Mouse (Mus musculus): ENCODE measurements around the gene Rxfp4.

Gene Rxfp4

DNA sequence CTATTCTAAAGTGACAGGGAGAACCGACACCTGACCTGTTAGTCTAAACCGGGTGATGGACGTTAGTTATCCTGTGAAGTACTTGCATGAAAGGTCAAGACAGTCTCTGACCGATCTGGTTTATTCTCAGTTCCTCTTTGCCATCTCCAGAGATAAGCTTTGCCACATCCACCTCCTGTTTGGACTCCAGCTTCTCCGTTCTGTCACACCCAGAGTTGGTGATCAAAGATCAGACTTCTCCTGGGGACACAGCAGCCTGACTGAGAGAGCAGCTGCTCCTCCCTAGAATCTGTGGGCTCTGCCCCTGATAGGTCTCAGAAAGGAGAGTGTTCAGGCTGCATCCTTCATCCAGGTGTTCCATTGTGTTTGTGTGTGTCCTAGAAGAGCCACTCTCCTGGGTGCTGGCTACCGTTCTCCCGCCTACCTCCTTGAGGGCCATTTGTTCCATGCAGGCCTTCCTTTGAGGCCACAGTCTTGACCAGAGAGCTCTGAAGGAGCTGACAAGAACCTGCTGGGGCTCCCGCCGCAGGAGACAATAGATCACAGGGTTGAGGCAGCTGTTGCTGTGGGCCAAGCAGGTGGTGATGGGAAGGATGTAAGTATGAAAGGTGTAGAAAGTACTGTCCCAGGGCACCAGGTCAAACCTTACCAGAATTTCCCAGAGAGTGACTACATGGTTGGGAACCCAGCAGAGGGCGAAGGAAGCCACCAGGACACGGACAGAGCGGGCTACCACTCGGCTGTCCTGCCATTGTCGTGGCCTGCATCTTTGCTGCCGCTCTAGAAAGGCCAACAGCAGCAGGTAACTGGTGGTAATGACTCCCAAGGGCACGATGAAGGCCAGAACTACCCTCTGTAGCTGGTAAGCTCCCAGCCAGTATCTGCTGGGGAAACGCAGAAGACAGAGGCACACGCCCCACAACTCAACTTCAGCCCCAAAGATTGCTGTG is 998 bp downstream of the Rxfp4 start:
- DNase-seq (ENCODE audit: low spot score), result no peak

DNA sequence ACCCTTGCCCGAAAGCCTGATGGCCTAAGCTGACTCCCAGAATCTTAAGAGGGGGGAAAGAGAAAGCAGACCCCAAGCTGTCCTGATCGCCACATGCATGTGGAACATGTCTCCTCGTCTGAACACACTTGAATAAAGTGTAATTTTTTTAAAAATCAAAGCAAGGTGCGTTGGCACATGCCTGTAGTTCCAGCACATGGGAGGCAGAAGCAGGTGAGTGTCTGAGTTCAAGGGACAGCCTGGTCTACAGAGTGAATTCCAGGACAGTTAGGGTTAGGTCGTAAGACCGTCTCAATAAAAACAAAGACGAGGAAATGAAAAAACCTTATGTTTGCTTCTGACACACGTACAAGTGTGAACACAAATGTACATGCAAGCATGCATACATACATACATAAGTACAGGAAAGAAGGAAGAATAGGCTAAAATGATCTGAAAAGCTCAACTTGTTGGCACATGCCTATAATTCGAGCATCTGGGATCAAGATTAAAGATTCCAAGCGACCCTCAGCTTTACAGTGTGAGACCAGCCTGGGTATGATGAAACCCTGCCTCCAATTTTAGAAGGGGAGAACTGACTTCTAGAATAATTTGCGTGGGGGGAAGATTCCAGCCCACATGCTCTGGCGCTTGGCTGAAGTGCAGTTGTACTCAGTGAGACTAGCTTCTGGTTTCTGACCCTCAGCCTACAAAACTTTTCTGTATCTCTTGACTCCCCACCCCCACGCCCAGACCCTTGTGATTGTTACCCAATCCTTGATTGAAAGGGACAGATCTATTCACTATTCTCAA is 2.0 kb downstream of the Rxfp4 start:
- DNase-seq (ENCODE audit: low spot score), result no peak

DNA sequence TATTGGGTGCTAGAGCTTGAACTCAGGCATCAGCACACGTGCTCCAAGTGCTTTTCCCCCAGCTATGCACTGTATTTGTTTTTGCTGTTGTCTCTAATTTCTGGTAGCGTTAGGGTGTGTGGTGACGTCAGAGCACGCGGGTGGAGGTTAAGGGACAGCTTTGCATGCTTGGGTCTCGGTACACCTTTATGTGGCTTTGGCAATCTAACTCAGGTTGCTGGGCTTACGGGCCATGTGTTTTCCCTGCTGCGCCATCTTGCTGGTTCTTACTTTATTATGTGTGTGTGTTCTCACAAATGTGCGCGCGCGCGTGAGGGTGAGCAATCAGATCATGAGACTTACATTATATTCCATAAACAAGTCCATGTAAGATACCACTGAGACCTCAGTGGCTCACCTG is 3.0 kb downstream of the Rxfp4 start:
- DNase-seq (ENCODE audit: low spot score), result no peak

DNA sequence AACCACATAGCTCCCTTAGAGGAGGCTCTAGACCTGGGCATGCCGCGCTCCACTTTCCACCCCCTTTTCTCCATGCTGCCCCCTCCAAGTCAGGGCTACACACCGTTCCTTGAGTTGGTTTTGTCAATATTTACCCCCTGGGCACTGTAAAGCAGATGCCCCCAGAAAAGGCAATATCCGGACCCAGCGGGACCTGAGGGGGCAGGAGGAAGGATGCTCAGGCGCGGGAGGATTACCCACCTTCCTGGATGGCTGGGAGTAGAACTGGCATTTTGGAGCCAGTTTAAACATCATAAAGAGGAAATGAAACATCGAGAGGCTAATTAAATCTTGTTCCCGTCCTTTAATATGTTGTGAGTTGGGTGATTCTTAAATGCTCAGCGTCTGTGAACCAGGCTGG is 3.8 kb downstream of the Rxfp4 start:
- DNase-seq (ENCODE audit: low spot score), result no peak

DNA sequence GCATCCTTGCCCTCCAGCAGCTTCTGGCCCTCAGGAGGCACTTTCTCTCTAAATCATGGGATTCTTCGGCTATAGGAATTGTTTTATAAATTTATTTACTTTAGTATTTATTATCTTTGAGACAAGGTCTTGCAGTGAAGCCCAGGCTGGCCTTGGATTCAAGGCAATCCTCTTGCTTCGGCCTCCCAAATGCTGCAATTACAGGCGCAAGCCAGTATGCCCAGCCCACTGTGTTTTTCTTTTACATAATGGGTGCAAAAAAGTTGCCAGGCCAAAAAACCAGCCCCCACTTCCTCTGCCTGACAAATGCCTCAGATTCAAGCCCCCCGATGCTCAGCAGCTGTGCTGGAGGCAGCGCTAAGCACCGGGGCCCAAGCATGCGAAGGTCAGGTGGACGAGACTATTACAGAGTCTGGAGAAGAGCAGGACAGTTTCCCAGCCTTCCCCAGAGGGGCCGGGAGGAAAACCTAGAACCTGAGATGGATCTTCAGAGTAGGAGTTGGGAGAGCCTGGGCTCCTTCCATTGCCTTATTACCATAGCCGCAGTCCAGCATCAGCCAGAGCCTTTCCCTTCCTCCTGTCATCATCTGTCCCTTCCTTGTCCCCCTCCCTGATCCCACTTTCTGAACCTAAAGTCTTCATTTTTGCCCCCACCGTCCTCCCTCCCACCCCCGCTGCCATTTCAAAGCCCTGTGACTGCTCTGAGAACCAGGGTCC is 4.3 kb downstream of the Rxfp4 start:
- no peak for DNase-seq (ENCODE audit: low spot score)

DNA sequence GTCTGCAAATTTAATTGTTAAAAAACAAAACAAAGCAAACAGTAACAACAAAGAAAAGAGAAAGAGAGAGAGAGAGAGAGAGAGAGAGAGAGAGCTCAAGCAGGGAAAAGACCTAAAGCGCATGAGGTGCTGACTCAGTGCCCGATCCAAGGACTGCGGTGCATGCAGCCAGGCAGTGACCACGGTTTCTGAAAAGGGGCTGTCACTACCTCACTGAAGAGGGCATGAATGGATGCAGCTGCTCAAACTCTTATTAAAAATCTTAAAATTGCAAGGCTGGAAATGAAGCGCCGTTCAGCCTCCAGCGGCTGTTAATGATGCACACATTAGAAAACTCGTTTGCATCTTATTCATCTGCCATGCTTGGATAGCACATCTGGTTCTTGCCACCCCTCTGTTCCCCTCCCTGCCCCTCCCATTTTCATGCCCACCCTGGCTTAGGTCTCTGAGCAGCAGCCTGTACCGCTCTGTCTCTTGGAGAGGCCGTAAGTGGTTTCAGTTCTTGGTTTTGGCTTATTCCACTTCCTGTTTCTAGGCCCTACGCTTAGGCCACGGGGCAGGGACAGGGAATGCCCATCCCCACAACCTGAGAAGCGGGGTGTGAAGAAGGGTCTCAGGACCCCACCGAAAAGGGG is 5.0 kb downstream of the Rxfp4 start:
- DNase-seq (ENCODE audit: low spot score), result no peak

DNA sequence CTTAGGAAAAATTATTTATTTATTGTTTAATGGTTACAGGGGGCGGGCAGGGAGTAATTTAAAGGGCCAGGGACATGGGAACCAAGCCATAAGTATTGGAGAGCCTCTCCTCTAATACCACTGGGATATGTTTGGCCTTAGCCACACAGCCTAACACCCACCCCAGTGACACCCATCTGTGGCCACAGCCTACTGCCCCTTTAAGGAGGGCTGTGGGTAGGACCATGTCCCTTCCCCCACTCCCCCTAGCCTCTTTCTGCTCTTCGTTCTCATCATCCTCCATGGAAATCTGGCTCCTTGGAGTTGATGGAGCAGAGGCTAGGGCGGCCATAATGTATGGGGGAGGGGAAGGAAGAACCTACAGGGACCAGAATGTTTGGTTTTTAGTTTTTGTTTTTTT is 5.9 kb downstream of the Rxfp4 start:
- no peak for DNase-seq (ENCODE audit: low spot score)

DNA sequence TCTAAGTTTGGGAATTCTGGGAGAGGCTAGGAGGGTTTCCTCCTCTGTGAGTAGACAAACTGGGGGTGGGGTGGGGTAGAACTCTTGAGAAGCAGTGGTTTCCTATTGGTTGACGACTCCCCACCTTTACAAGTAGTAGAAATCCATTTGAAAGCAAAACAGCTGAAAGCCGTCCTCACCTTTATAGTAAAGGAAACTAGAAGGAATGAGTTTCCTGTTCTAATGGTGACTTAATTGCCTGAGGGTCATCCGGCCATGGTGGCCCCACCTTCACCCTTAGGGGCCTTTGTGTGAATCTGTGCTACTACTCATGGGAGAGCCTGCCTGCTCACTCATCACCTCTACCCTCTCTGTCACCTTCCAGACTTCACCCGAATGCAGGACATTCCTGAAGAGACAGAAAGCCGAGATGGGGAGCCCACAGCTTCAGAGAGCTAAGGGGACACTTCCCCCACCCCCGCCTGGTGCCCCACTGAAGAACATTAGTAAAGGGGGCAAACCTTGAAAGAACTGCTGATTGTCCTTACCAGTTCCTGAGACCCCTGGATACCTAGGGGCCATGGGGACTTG is 6.4 kb downstream of the Rxfp4 start:
- no peak for DNase-seq (ENCODE audit: low spot score)

DNA sequence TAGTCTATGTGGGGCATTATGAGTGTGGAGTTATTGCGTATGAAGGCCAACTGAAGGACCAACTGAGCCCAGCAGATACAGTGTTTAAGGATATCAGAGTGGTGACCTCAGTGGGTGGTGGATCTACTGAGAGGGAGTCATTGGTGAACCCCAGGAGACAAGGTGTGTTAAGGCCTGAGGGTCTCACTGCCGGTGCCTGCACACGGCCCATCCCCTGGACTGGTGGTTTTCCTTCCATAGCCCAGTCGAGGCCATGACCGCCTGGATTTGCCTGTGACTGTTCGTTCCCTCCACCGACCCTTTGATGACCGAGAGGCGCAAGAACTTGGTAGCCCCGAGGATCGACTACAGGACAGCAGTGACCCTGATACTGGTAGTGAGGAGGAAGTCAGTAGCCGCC is 7.0 kb downstream of the Rxfp4 start:
- no peak for DNase-seq (ENCODE audit: low spot score)

DNA sequence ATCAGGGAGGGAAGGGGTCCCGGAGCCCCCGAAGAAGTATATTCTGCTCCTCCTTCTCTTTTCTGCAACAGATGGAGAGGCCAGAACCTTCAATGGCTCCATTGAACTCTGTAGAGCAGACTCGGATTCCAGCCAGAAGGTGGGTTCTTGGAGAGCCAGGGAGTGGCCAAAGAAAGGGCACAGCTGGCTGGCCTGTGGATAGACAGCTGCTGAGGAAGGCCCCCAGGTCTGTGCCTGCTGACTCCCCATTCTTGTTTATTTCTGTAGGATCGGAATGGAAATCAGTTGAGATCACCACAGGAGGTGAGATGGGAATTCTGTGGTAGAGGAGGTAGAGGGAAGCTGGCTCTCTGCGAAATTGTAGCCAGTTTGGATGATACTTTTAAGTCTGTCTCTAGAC is 9.9 kb downstream of the Rxfp4 start:
- no peak for DNase-seq (ENCODE audit: low spot score)

DNA sequence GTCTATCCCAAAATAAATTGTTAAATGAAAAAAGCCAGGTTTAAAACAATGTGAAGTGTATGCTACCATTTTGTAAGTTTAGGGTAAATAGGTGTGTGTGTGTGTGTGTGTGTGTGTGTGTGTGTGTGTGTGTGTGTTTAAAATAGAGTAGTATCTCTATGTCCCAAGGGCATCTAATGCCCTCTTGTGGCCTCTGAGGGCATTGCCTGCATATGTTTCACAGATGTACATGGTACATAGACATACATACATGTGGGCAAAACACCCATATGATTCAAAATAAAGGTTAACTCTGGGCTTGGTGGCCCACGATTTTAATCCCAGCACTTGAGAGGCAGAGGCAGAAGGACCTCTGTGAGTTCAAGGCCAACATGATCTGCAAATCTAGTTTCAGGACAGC is 12.3 kb downstream of the Rxfp4 start:
- DNase-seq (ENCODE audit: low spot score), result peak; percentile 68

DNA sequence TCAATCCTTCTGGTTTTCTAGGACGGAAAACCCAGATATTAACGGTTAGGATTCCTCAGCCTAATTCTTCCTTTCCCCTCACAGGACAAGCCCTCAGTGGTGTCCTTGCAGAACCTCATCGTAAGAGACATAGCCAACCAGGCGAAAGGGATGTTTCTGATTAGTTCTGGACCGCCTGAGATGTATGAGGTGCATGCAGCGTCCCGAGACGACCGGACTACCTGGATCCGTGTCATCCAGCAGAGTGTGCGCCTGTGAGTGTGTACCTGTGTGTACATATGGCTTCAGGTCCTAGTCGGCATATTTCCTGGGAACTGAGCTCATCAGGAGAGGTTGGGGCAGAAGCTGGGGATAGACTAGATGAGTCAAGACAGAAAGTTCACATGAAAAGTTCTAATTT is 13.7 kb downstream of the Rxfp4 start:
- DNase-seq (ENCODE audit: low spot score), result no peak

DNA sequence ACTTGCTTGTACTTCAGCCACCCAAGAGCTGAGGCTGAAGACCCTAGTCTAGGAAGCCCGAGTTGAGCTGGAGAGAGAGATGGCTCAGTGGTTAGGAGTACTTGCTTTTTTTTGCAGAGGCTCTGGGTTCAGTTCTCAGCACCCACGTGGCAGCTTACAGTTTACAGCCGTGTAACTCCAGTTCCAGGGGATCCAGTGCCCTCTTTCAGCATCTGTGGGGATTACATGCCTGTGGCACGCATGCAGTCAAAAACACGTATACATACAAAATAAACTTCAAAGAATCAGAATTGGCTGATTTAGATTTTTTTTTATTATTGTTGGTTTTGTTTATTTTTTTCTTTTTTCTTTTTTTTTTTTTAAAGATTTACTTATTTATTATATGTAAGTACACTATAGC is 15.8 kb downstream of the Rxfp4 start:
- DNase-seq (ENCODE audit: low spot score), result no peak

DNA sequence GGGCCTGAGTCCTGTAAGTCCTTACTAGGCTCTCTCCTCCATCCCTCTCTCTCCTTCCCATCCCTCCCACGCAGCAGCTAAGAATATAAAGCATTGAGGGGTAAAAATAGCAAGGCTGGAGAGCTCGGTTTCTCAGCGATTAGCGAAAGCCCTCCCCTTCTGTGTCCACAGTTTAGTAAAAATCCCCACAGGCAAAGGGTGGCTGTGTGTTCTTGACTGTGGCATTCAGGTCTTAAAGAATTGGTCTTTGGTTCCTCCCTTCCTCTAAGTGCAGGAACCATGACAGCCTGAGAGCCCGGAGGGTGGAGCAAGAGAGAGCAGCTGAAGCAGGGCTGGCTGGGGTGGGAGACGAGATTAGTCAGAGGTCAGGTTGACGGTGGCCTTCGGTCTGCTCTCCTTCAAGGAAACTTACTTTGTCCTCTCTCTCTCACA is 16.4 kb downstream of the Rxfp4 start:
- no peak for DNase-seq (ENCODE audit: low spot score)

DNA sequence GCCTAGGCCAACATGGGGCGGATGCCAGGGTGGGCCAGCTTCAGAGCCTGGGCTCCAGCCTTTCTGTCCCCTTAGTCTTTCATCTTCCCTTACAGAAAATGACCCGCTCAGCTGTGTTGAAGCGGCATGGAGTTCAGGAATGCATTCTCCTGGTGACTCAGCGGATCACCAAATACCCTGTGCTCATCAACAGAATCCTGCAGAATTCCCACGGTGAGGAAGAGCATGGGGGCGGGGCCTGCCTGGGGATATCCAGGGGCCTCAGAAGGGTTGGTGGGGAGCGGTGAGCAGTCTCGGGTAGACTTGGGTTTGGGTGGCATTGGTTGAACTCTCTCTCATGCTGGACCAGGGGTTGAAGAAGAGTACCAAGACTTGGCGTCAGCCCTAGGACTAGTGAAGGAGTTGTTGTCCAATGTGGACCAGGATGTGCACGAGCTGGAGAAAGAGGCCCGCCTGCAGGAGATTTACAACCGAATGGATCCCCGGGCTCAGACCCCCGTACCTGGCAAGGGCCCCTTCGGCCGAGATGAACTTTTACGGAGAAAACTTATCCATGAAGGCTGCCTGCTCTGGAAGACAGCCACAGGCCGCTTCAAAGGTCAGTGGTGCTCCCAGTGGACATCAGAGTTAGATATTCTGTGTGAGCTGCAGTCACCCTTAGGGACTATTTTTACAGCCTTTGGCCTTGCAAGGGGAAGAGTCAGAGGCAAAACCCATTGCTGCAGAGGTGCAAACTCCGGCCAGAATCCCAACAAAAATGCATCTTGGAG is 17.3 kb downstream of the Rxfp4 start:
- DNase-seq (ENCODE audit: low spot score), result no peak

DNA sequence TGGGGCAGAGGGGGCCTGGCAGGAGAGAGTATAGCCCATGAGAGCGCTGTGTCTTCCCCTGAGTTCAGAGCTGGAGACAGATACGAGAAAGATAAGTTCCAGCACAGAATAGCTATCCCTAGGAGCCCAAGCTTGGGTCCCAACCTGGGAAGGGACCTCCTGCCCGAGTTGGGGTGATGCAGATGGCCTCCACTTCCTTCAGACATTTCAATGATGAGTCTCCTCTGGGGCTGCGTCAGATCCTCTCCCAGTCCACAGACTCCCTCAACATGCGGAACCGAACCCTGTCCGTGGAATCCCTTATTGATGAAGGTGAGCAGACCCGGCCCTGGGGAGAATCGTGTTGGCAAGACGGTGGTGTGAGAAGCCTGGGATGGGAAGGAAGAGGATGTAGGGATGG is 19.9 kb downstream of the Rxfp4 start:
- DNase-seq (ENCODE audit: low spot score), result no peak

DNA sequence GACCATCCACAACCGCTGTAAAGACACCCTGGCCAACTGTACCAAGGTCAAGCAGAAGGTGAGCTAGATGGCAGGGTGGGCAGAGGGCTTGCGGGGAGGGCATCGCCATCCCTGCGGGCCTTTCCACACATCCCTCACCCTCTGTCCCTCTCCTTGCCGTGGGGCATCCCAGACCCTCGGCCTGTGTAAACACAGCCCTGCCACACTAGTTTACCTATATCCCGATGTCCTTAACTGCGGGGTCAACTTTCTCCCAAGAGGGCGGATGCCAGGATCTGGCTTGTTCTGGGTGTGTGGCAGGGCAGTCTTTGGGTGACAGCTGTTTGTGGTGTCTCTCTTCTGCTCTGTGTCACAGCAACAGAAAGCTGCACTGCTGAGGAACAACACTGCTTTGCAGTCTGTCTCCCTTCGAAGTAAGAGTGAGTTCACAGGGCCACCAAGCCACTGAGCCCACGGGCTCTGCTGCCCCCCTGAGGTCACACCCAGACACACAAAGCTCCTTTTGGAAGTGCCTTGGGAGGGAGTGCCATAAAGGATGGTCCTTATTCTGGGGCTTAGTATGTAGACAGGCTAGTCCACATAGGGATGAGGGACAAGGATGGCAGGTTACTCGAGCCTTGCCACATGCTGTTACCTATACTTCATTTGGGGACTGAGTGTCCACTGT is 20.9 kb downstream of the Rxfp4 start:
- DNase-seq (ENCODE audit: low spot score), result peak; percentile 26

DNA sequence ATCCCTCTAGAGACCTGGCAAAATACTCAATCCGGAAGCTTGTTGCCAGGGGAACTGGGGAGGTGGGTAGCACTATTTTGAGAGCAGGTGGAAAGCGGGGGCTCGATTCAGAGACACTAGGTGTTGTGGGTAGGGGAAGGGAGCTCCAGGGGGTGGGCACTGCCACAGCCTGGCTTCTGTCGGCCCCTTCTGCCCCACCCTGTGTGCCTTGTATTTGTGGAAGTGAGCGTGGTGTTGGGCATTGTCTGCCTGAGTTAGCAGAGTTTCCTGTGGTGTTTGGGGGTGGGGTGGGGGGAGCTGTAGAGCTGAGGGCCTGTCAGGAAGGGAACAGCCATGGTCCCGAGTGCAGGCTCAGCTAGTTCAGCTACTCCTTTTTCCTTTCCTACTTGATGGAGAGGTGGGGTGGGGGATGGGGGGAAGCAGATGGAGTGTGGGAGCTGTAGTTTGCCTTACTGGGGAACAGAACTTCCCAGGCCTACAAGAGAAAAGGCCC is 22.0 kb downstream of the Rxfp4 start:
- no peak for DNase-seq (ENCODE audit: low spot score)

DNA sequence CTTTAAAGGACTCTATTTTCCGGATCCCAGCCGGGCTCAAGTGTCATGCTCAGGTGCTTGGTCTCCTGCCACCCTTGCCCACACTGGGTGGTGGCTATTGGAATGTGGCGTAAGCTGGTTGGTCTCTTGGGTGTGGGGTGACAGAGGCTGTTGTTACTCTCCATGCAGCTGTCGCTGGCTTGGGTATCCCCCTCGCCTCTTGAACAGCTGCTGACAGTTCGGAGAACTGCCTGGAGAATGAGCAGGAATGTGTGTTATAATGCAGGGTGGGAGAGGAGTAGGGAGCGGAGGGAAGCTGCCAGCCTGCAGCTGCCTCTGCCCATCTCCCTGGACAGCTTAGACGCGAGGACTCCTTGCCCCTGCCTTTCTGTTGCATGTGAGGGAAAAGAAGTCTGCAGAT is 22.9 kb downstream of the Rxfp4 start:
- DNase-seq (ENCODE audit: low spot score), result no peak

DNA sequence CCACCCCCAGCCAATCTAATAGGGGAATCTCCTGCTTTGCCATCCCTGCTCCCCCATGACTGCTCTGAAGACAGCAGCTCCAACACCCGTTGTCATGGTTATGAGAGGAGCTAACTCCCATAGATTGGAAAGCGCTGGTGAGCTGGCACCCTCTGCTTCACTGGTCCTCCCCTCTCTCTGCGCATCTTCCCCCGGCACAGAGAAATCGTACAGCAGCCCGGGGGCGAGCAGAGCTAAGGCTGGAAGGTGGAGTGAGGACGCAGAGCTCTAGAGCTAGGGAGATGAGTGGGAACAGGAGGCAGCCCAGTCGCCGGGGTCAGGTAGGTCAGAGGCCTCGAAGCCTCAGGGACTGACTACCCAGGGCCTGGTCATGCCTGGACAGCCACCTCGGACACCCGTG is 23.7 kb downstream of the Rxfp4 start:
- DNase-seq (ENCODE audit: low spot score), result no peak

Measured in adipocyte (in vitro differentiated cells).